Mouse (Mus musculus) fibroblast of lung, adult 2 months (primary cell): Measurements from ENCODE around the gene Fdxr.
A peak's percentile ranks its signal among the peaks of the same experiment; 100 is the strongest.

Experiments
- DNase-seq: peaks from one replicate; pipeline ENCODE4 v3.0.0-alpha.2; 2011; ENCODE audit warnings: low read depth

Fdxr gene

GRCm38 (mm10) chr11:115289885-115290284 is 13.0 kb upstream of the Fdxr start:
- no peak for DNase-seq

- no peak for DNase-seq
Measured at GRCm38 (mm10) chr11:115288305-115288704, 11.5 kb upstream of the Fdxr start.

GRCm38 (mm10) chr11:115287386-115287785 is 10.5 kb upstream of the Fdxr start:
- DNase-seq: no peak

- no peak for DNase-seq
Measured at GRCm38 (mm10) chr11:115286201-115286993, 9.5 kb upstream of the Fdxr start.

GRCm38 (mm10) chr11:115285282-115285681 is 8.4 kb upstream of the Fdxr start:
- DNase-seq: no peak

- DNase-seq: no peak
Measured at GRCm38 (mm10) chr11:115283891-115284620, 7.2 kb upstream of the Fdxr start.

- no peak for DNase-seq
Measured at GRCm38 (mm10) chr11:115283486-115283765, 6.6 kb upstream of the Fdxr start.

GRCm38 (mm10) chr11:115282723-115283485 is 6.1 kb upstream of the Fdxr start:
- DNase-seq: no peak

- DNase-seq: peak; percentile 54
Measured at GRCm38 (mm10) chr11:115282295-115282694, 5.4 kb upstream of the Fdxr start.

GRCm38 (mm10) chr11:115279726-115280125 is 2.9 kb upstream of the Fdxr start:
- no peak for DNase-seq

- DNase-seq: no peak
Measured at GRCm38 (mm10) chr11:115278176-115278575, 1.3 kb upstream of the Fdxr start.

GRCm38 (mm10) chr11:115277604-115277975 is 740 bp upstream of the Fdxr start:
- no peak for DNase-seq

GRCm38 (mm10) chr11:115275954-115276353 is 896 bp downstream of the Fdxr start:
- DNase-seq: no peak

- DNase-seq: no peak
Measured at GRCm38 (mm10) chr11:115275509-115275908, 1.3 kb downstream of the Fdxr start.

- DNase-seq: no peak
Measured at GRCm38 (mm10) chr11:115274771-115275170, 2.1 kb downstream of the Fdxr start.

GRCm38 (mm10) chr11:115274178-115274577 is 2.7 kb downstream of the Fdxr start:
- DNase-seq: no peak

GRCm38 (mm10) chr11:115273735-115274134 is 3.1 kb downstream of the Fdxr start:
- DNase-seq: no peak

- no peak for DNase-seq
Measured at GRCm38 (mm10) chr11:115272894-115273498, 3.9 kb downstream of the Fdxr start.

- DNase-seq: no peak
Measured at GRCm38 (mm10) chr11:115271481-115271880, 5.4 kb downstream of the Fdxr start.

GRCm38 (mm10) chr11:115271052-115271451 is 5.8 kb downstream of the Fdxr start:
- DNase-seq: no peak

- DNase-seq: peak; percentile 34
Measured at GRCm38 (mm10) chr11:115270148-115270861, 6.5 kb downstream of the Fdxr start.
